Mouse (Mus musculus): ENCODE measurements around the gene Lrrc8c. TPM values are rescaled to one million over a fixed set of nuclear protein-coding genes. Genes with fewer than 3 reads are reported as not detected.

Lrrc8c gene
- polyA plus RNA-seq, 1 experiment from 2014 or later: 15.7 TPM

DNA sequence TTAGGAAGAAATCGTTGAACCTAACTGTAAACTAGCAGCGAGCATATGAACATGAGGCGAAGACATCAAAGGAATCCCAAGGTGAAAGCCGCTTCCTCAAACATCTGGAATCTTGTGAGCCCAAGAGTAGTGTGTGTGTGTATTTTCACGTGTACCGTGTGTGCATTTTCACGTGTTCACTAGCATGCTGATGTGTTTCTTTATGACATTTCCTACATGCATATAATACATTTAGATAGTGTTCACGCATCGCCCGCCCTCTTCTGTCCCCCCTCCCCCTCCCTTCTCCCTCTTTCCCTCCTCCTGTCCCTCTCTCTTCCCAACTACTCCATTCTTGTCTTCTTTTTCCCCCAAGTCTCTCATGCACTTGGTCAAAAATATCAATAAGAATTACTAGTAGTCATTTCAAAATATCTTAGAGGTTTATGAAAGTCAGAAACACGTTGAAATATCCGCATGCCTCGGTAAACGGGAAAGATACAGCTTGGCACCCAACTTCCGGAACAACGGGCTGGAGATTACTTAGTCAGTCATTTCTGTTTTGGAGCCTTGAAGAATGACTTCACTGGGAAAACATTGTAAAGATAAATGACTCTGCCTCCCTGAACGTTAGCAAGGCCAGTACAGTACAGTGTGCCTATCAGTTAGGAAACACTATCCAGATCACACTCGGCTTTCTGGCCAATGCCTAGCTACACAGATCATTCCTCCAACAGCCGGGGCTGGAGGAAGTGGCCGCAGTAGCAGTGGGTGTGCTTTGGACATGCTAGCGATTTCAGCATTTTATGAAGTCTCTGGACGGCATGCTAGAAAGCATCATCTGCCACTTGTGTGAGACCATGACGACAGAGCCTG lies 8.5 kb downstream of the Lrrc8c start:
- Histone ChIP-seq H3K27me3 (ENCODE audit: control insufficient read depth, insufficient read depth, low read length) (no peaks in the 10 kb centered on the region), H3K36me3 (ENCODE audit: control insufficient read depth, insufficient read depth, low read length) (no peaks in the 10 kb centered on the region), H3K27ac (ENCODE audit: low read depth, low read length) (no peak overlapping the region), H3K4me3 (ENCODE audit: low read depth, low read length) (no peak overlapping the region), H3K9ac (ENCODE audit: low read depth, low read length) (no peak overlapping the region), H3K4me2 (replicated peaks; ENCODE audit: low read depth, low read length) (no peak overlapping the region), H3K4me1 (replicated peaks; ENCODE audit: control insufficient read depth, insufficient read depth, low read length) (no peaks in the 10 kb centered on the region), H3K9me3 (ENCODE audit: control insufficient read depth, low read length) (no peaks in the 10 kb centered on the region)
- DNase-seq (ENCODE audit: low spot score): no peak
- WGBS: 94% methylated on average over 23 of the region's 23 CpGs
- ATAC-seq (ENCODE audit: low FRiP score): no peak

GRCm38 (mm10) chr5:105530576-105530975 lies 11.4 kb downstream of the Lrrc8c start:
- H3K4me3 ChIP-seq (ENCODE audit: low read depth, low read length): no peak overlapping the region
- no peaks in the 10 kb centered on the region for H3K9me3 ChIP-seq (ENCODE audit: control insufficient read depth, low read length)
- no peak overlapping the region for H3K27ac ChIP-seq (ENCODE audit: low read depth, low read length)
- 85% methylated on average over 6 of the region's 6 CpGs for WGBS
- no peaks in the 10 kb centered on the region for H3K27me3 ChIP-seq (ENCODE audit: control insufficient read depth, insufficient read depth, low read length)
- H3K4me2 ChIP-seq (replicated peaks; ENCODE audit: low read depth, low read length): no peak overlapping the region
- no peaks in the 10 kb centered on the region for H3K36me3 ChIP-seq (ENCODE audit: control insufficient read depth, insufficient read depth, low read length)
- H3K4me1 ChIP-seq (replicated peaks; ENCODE audit: control insufficient read depth, insufficient read depth, low read length): no peaks in the 10 kb centered on the region
- no peak for ATAC-seq (ENCODE audit: low FRiP score)
- no peak overlapping the region for H3K9ac ChIP-seq (ENCODE audit: low read depth, low read length)
- DNase-seq (ENCODE audit: low spot score): no peak

- H3K4me1 ChIP-seq (replicated peaks; ENCODE audit: control insufficient read depth, insufficient read depth, low read length): no peaks in the 10 kb centered on the region
- no peak for DNase-seq (ENCODE audit: low spot score)
- no peak overlapping the region for H3K4me3 ChIP-seq (ENCODE audit: low read depth, low read length)
- no peak overlapping the region for H3K9ac ChIP-seq (ENCODE audit: low read depth, low read length)
- no peak overlapping the region for H3K4me2 ChIP-seq (replicated peaks; ENCODE audit: low read depth, low read length)
- H3K36me3 ChIP-seq (ENCODE audit: control insufficient read depth, insufficient read depth, low read length): no peaks in the 10 kb centered on the region
- no peaks in the 10 kb centered on the region for H3K9me3 ChIP-seq (ENCODE audit: control insufficient read depth, low read length)
- no peak for ATAC-seq (ENCODE audit: low FRiP score)
- no peak overlapping the region for H3K27ac ChIP-seq (ENCODE audit: low read depth, low read length)
- WGBS: 96% methylated on average over 3 of the region's 3 CpGs
- no peaks in the 10 kb centered on the region for H3K27me3 ChIP-seq (ENCODE audit: control insufficient read depth, insufficient read depth, low read length)
Measured at GRCm38 (mm10) chr5:105535186-105535585, 16.0 kb downstream of the Lrrc8c start.

GRCm38 (mm10) chr5:105536172-105536571 lies 17.0 kb downstream of the Lrrc8c start:
- no peak overlapping the region for H3K4me2 ChIP-seq (replicated peaks; ENCODE audit: low read depth, low read length)
- no peak overlapping the region for H3K9ac ChIP-seq (ENCODE audit: low read depth, low read length)
- H3K4me1 ChIP-seq (replicated peaks; ENCODE audit: control insufficient read depth, insufficient read depth, low read length): no peaks in the 10 kb centered on the region
- H3K27ac ChIP-seq (ENCODE audit: low read depth, low read length): no peak overlapping the region
- H3K9me3 ChIP-seq (ENCODE audit: control insufficient read depth, low read length): no peaks in the 10 kb centered on the region
- WGBS: 91% methylated on average over 2 of the region's 2 CpGs
- no peaks in the 10 kb centered on the region for H3K36me3 ChIP-seq (ENCODE audit: control insufficient read depth, insufficient read depth, low read length)
- DNase-seq (ENCODE audit: low spot score): no peak
- no peaks in the 10 kb centered on the region for H3K27me3 ChIP-seq (ENCODE audit: control insufficient read depth, insufficient read depth, low read length)
- no peak for ATAC-seq (ENCODE audit: low FRiP score)
- H3K4me3 ChIP-seq (ENCODE audit: low read depth, low read length): no peak overlapping the region

GRCm38 (mm10) chr5:105537101-105537723 lies 18.0 kb downstream of the Lrrc8c start:
- WGBS: 70% methylated on average over 11 of the region's 11 CpGs
- Histone ChIP-seq H3K9me3 (ENCODE audit: control insufficient read depth, low read length) (no peaks in the 10 kb centered on the region), H3K27me3 (ENCODE audit: control insufficient read depth, insufficient read depth, low read length) (no peaks in the 10 kb centered on the region), H3K9ac (ENCODE audit: low read depth, low read length) (no peak overlapping the region), H3K4me2 (replicated peaks; ENCODE audit: low read depth, low read length) (no peak overlapping the region), H3K4me1 (replicated peaks; ENCODE audit: control insufficient read depth, insufficient read depth, low read length) (no peaks in the 10 kb centered on the region), H3K4me3 (ENCODE audit: low read depth, low read length) (no peak overlapping the region), H3K36me3 (ENCODE audit: control insufficient read depth, insufficient read depth, low read length) (no peaks in the 10 kb centered on the region), H3K27ac (ENCODE audit: low read depth, low read length) (no peak overlapping the region)
- ATAC-seq (ENCODE audit: low FRiP score): no peak
- DNase-seq (ENCODE audit: low spot score): no peak

GRCm38 (mm10) chr5:105541051-105541450 lies 21.9 kb downstream of the Lrrc8c start:
- Histone ChIP-seq H3K4me3 (ENCODE audit: low read depth, low read length) (no peak overlapping the region), H3K4me2 (replicated peaks; ENCODE audit: low read depth, low read length) (no peak overlapping the region), H3K36me3 (ENCODE audit: control insufficient read depth, insufficient read depth, low read length) (no peaks in the 10 kb centered on the region; the same call in 1 of the 2 replicates), H3K27ac (ENCODE audit: low read depth, low read length) (no peak overlapping the region), H3K9me3 (ENCODE audit: control insufficient read depth, low read length) (no peaks in the 10 kb centered on the region), H3K4me1 (replicated peaks; ENCODE audit: control insufficient read depth, insufficient read depth, low read length) (no peaks in the 10 kb centered on the region), H3K27me3 (ENCODE audit: control insufficient read depth, insufficient read depth, low read length) (no peaks in the 10 kb centered on the region), H3K9ac (ENCODE audit: low read depth, low read length) (no peak overlapping the region)
- DNase-seq (ENCODE audit: low spot score) (no peak), ATAC-seq (ENCODE audit: low FRiP score) (no peak)
- 92% methylated on average over 7 of the region's 7 CpGs for WGBS

GRCm38 (mm10) chr5:105545126-105545525 lies 25.9 kb downstream of the Lrrc8c start:
- Histone ChIP-seq H3K4me2 (replicated peaks; ENCODE audit: low read depth, low read length) (no peak overlapping the region), H3K4me3 (ENCODE audit: low read depth, low read length) (no peak overlapping the region), H3K9me3 (ENCODE audit: control insufficient read depth, low read length) (no peaks in the 10 kb centered on the region), H3K4me1 (replicated peaks; ENCODE audit: control insufficient read depth, insufficient read depth, low read length) (no peaks in the 10 kb centered on the region), H3K27me3 (ENCODE audit: control insufficient read depth, insufficient read depth, low read length) (no peaks in the 10 kb centered on the region), H3K36me3 (ENCODE audit: control insufficient read depth, insufficient read depth, low read length) (no peaks in the 10 kb centered on the region; the same call in 1 of the 2 replicates), H3K9ac (ENCODE audit: low read depth, low read length) (no peak overlapping the region), H3K27ac (ENCODE audit: low read depth, low read length) (no peak overlapping the region)
- no peak for ATAC-seq (ENCODE audit: low FRiP score)
- 48% methylated on average over 3 of the region's 3 CpGs for WGBS
- DNase-seq (ENCODE audit: low spot score): no peak

GRCm38 (mm10) chr5:105547115-105547514 lies 27.9 kb downstream of the Lrrc8c start:
- Histone ChIP-seq H3K9ac (ENCODE audit: low read depth, low read length) (no peak overlapping the region), H3K27ac (ENCODE audit: low read depth, low read length) (no peak overlapping the region), H3K4me1 (replicated peaks; ENCODE audit: control insufficient read depth, insufficient read depth, low read length) (no peaks in the 10 kb centered on the region), H3K27me3 (ENCODE audit: control insufficient read depth, insufficient read depth, low read length) (no peaks in the 10 kb centered on the region), H3K9me3 (ENCODE audit: control insufficient read depth, low read length) (no peaks in the 10 kb centered on the region), H3K36me3 (ENCODE audit: control insufficient read depth, insufficient read depth, low read length) (no peaks in the 10 kb centered on the region; the same call in 1 of the 2 replicates), H3K4me2 (replicated peaks; ENCODE audit: low read depth, low read length) (no peak overlapping the region), H3K4me3 (ENCODE audit: low read depth, low read length) (no peak overlapping the region)
- ATAC-seq (ENCODE audit: low FRiP score): no peak
- DNase-seq (ENCODE audit: low spot score): no peak
- 98% methylated on average over 4 of the region's 4 CpGs for WGBS

GRCm38 (mm10) chr5:105551808-105552207 lies 32.6 kb downstream of the Lrrc8c start:
- Histone ChIP-seq H3K4me3 (ENCODE audit: low read depth, low read length) (no peak overlapping the region), H3K4me1 (replicated peaks; ENCODE audit: control insufficient read depth, insufficient read depth, low read length) (no peaks in the 10 kb centered on the region), H3K9me3 (ENCODE audit: control insufficient read depth, low read length) (no peaks in the 10 kb centered on the region), H3K9ac (ENCODE audit: low read depth, low read length) (no peak overlapping the region), H3K27me3 (ENCODE audit: control insufficient read depth, insufficient read depth, low read length) (no peaks in the 10 kb centered on the region), H3K27ac (ENCODE audit: low read depth, low read length) (no peak overlapping the region), H3K4me2 (replicated peaks; ENCODE audit: low read depth, low read length) (no peak overlapping the region), H3K36me3 (ENCODE audit: control insufficient read depth, insufficient read depth, low read length) (no peaks in the 10 kb centered on the region)
- DNase-seq (ENCODE audit: low spot score) (no peak), ATAC-seq (ENCODE audit: low FRiP score) (no peak)
- WGBS: 72% methylated on average over 1 of the region's 1 CpGs
